Comparison of ENCODE assay signal across 8 mouse cellular contexts in genomic region chr14:22019949-22020845, GRCm38 (mm10). TPM values are rescaled to one million over a fixed set of nuclear protein-coding genes. Genes with fewer than 3 reads are reported as not detected.
DNase-seq lines count a peak whose midpoint lies in the region; ATAC-seq lines count a peak whose summit lies in the region.

No protein-coding gene starts in this region.

- H3K4me1 ChIP-seq in kidney, embryonic 15.5 days = peaks cover 23% of the 10 kb centered on the region
- H3K4me1 ChIP-seq in forebrain, embryonic 10.5 days = peaks cover 21% of the 10 kb centered on the region
- peaks cover 17% of the 10 kb centered on the region for H3K4me1 ChIP-seq in limb, embryonic 10.5 days
- H3K4me1 ChIP-seq in midbrain, embryonic 14.5 days (ENCODE audit: control insufficient read depth, insufficient read depth, low read length) = peaks cover 7% of the 10 kb centered on the region

- H3K27ac ChIP-seq in kidney, embryonic 15.5 days = 0 out of 2 replicates have a peak overlapping the region, but pooled peaks have one; percentile 6
- H3K27ac ChIP-seq in forebrain, embryonic 10.5 days = peak overlapping the region; percentile 66
- peak overlapping the region; percentile 71 for H3K27ac ChIP-seq in limb, embryonic 10.5 days
- no peak overlapping the region for H3K27ac ChIP-seq in midbrain, embryonic 14.5 days (replicated peaks; ENCODE audit: low read depth, low read length)

- H3K36me3 ChIP-seq in kidney, embryonic 15.5 days = no peaks in the 10 kb centered on the region
- H3K36me3 ChIP-seq in forebrain, embryonic 10.5 days (replicated peaks) = no peaks in the 10 kb centered on the region
- no peaks in the 10 kb centered on the region for H3K36me3 ChIP-seq in limb, embryonic 10.5 days
- H3K36me3 ChIP-seq in midbrain, embryonic 14.5 days (ENCODE audit: control insufficient read depth, insufficient read depth, low read length) = no peaks in the 10 kb centered on the region

- 46% methylated on average over 12 of the region's 12 CpGs for WGBS in kidney, embryonic 15.5 days
- 32% methylated on average over 12 of the region's 12 CpGs for WGBS in forebrain, embryonic 10.5 days
- 36% methylated on average over 12 of the region's 12 CpGs for WGBS in limb, embryonic 10.5 days
- whole genome bisulfite sequencing in midbrain, embryonic 14.5 days = 40% methylated on average over 12 of the region's 12 CpGs

- DNase-seq in kidney, postnatal 4 days = no peak
- peak; percentile 33 for DNase-seq in forebrain, embryonic 10.5 days (ENCODE audit: extremely low spot score, low spot score)
- no peak for DNase-seq in limb, embryonic 10.5 days (ENCODE audit: low spot score)
- no peak for DNase-seq in midbrain, embryonic 14.5 days
- DNase-seq in spleen, adult 12 weeks (ENCODE audit: low spot score) = no peak
- DNase-seq in layer of hippocampus, adult 18-20 months (ENCODE audit: low spot score in 2 of 2) = no peak
- DNase-seq in B cell, adult 2 months = no peak

- H3K27me3 ChIP-seq in kidney, embryonic 15.5 days = peaks cover 14% of the 10 kb centered on the region; the same call in 1 of the 2 replicates
- peaks cover 67% of the 10 kb centered on the region for H3K27me3 ChIP-seq in forebrain, embryonic 10.5 days (ENCODE audit: poor library complexity, severe bottlenecking)
- peaks cover 87% of the 10 kb centered on the region for H3K27me3 ChIP-seq in limb, embryonic 10.5 days (ENCODE audit: low read depth, poor library complexity, severe bottlenecking)
- no peaks in the 10 kb centered on the region; the same call in 1 of the 2 replicates for H3K27me3 ChIP-seq in midbrain, embryonic 14.5 days (ENCODE audit: control insufficient read depth, insufficient read depth, low read length)

- H3K9ac ChIP-seq in kidney, embryonic 15.5 days = peak overlapping the region; percentile 50
- H3K9ac ChIP-seq in midbrain, embryonic 14.5 days (replicated peaks; ENCODE audit: low read length) = no peak overlapping the region

- H3K9me3 ChIP-seq in kidney, embryonic 15.5 days (replicated peaks) = no peaks in the 10 kb centered on the region
- no peaks in the 10 kb centered on the region for H3K9me3 ChIP-seq in forebrain, embryonic 10.5 days
- H3K9me3 ChIP-seq in limb, embryonic 10.5 days (replicated peaks) = no peaks in the 10 kb centered on the region
- H3K9me3 ChIP-seq in midbrain, embryonic 14.5 days (ENCODE audit: control insufficient read depth, low read length) = no peaks in the 10 kb centered on the region

- 0 out of 2 replicates have a peak, but pooled peaks have one; percentile 31 for ATAC-seq in kidney, embryonic 15.5 days (replicated peaks; ENCODE audit: low FRiP score)
- ATAC-seq in midbrain, embryonic 14.5 days (ENCODE audit: low FRiP score, low TSS enrichment) = no peak

- H3K4me3 ChIP-seq in kidney, embryonic 15.5 days (replicated peaks) = peak overlapping the region; percentile 46
- H3K4me3 ChIP-seq in forebrain, embryonic 10.5 days = peak overlapping the region; percentile 52
- peak overlapping the region; percentile 50 for H3K4me3 ChIP-seq in limb, embryonic 10.5 days
- H3K4me3 ChIP-seq in midbrain, embryonic 14.5 days (replicated peaks; ENCODE audit: low read depth, low read length) = peak overlapping the region; percentile 31

- H3K4me2 ChIP-seq in kidney, embryonic 15.5 days = peak overlapping the region; percentile 88
- peak overlapping the region; percentile 66 for H3K4me2 ChIP-seq in midbrain, embryonic 14.5 days (ENCODE audit: low read length)

RNA-seq across cellular contexts. Expression of gene Lrmda, which starts 0.7 kb away (rescaled TPM):
- 0.90 and 1.1 TPM in 2 replicates for polyA plus RNA-seq in kidney, embryonic 15.5 days (2015; fragmentation: Nextera tagmentation; extraction: Ambion mirVana)
- polyA plus RNA-seq in forebrain, embryonic 10.5 days (2016; fragmentation: Nextera tagmentation; extraction: Ambion mirVana) = 0.20 and 0.41 TPM in 2 replicates
- 0.48 and 0.51 TPM in 2 replicates for polyA plus RNA-seq in limb, embryonic 10.5 days (2016; fragmentation: Nextera tagmentation; extraction: Ambion mirVana)
- 0.42 TPM in 1 of 2 replicates, not detected in the other for polyA plus RNA-seq in midbrain, embryonic 14.5 days (2014; fragmentation: Nextera tagmentation; extraction: Ambion mirVana)
- total RNA-seq in layer of hippocampus, adult 18-20 months (2021) = 1 to 10 TPM; 1.1 to 1.3 TPM

RNA-seq across cellular contexts. Expression of gene Zfp503, which starts 30.8 kb away (rescaled TPM):
- polyA plus RNA-seq in kidney, embryonic 15.5 days (2015; fragmentation: Nextera tagmentation; extraction: Ambion mirVana) = 37.0 and 39.5 TPM in 2 replicates
- polyA plus RNA-seq in forebrain, embryonic 10.5 days (2016; fragmentation: Nextera tagmentation; extraction: Ambion mirVana) = 7.6 and 8.6 TPM in 2 replicates
- 18.5 and 22.6 TPM in 2 replicates for polyA plus RNA-seq in limb, embryonic 10.5 days (2016; fragmentation: Nextera tagmentation; extraction: Ambion mirVana)
- 4.4 and 5.0 TPM in 2 replicates for polyA plus RNA-seq in midbrain, embryonic 14.5 days (2014; fragmentation: Nextera tagmentation; extraction: Ambion mirVana)
- total RNA-seq in layer of hippocampus, adult 18-20 months (2021) = 1 to 10 TPM; 3.6 to 4.1 TPM
